In the genomic region with DNA sequence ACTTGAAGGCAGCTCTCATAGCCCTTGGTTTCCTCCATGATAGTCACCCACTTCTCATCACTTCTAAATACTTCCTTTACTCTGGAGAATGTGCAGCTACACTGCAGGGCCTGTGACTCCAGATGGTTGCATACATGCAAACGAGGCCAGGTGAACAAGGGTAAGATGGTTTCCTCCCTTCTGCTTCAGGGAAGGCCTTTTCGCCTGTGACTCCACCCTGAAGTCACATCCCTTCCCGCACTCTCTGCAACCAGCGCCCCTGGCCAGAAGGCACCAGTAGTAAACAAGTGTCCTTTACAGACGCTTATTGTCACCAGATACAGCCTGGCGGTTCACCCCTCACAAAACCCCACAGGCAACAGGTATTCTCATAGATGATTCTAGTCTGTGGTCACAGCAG, we compare ENCODE assay signal across 8 mouse cellular contexts. TPM values are rescaled to one million over a fixed set of nuclear protein-coding genes. Genes with fewer than 3 reads are reported as not detected.
A peak's percentile ranks its signal among the peaks of the same experiment; 100 is the strongest.
DNase-seq lines count a peak whose midpoint lies in the region; ATAC-seq and TF ChIP-seq lines count a peak whose summit lies in the region.

No protein-coding gene starts in this region.

- peaks cover 20% of the 10 kb centered on the region; the same call in 1 of the 2 replicates for H3K27me3 ChIP-seq in limb, embryonic 15.5 days
- H3K27me3 ChIP-seq in small intestine, adult 2 months (ENCODE audit: control insufficient read depth, insufficient read depth, low read length), result 0 out of 2 replicates have a peak, but pooled peaks cover 2% of the 10 kb centered on the region

- H3K4me1 ChIP-seq in lung, adult 2 months (ENCODE audit: control insufficient read depth, insufficient read depth, low read length), result peaks cover 22% of the 10 kb centered on the region
- H3K4me1 ChIP-seq in limb, embryonic 15.5 days, result peaks cover 68% of the 10 kb centered on the region
- peaks cover 16% of the 10 kb centered on the region for H3K4me1 ChIP-seq in small intestine, adult 2 months (ENCODE audit: control insufficient read depth, insufficient read depth, insufficient read length, low read length)

- 32% methylated on average over 6 of the region's 6 CpGs for WGBS in lung, adult 2 months
- 45% methylated on average over 6 of the region's 6 CpGs for WGBS in limb, embryonic 15.5 days
- WGBS in small intestine, adult 2 months, result 76% methylated on average over 6 of the region's 6 CpGs

- TF ChIP-seq CTCF in lung, adult 2 months (IDR thresholded peaks at IDR 0.05; ENCODE audit: insufficient read depth, low read length), result no peak
- no peak for TF ChIP-seq CTCF in small intestine, adult 2 months (IDR thresholded peaks at IDR 0.05; ENCODE audit: extremely low read depth, insufficient read length, insufficient replicate concordance, low read depth, low read length)

- no peak for ATAC-seq in limb, embryonic 15.5 days (ENCODE audit: insufficient number of reproducible peaks, low FRiP score, low TSS enrichment, low read depth)
- no peak for ATAC-seq in inflammation-experienced regulatory T-cells, adult 6 months
- no peak for ATAC-seq in megakaryocyte progenitor cell, adult 5-6 weeks (replicated peaks; ENCODE audit: poor library complexity)

- no peak overlapping the region for H3K27ac ChIP-seq in limb, embryonic 15.5 days
- H3K27ac ChIP-seq in small intestine, adult 2 months (ENCODE audit: insufficient read depth, low read depth, low read length), result no peak overlapping the region

- no peaks in the 10 kb centered on the region for H3K9me3 ChIP-seq in limb, embryonic 15.5 days

- no peaks in the 10 kb centered on the region for H3K36me3 ChIP-seq in limb, embryonic 15.5 days
- H3K36me3 ChIP-seq in small intestine, adult 2 months (ENCODE audit: control insufficient read depth, insufficient read depth, low read length), result no peaks in the 10 kb centered on the region

- no peak overlapping the region for H3K9ac ChIP-seq in limb, embryonic 15.5 days

- TF ChIP-seq POLR2A in lung, adult 2 months (IDR thresholded peaks at IDR 0.05; ENCODE audit: borderline replicate concordance, extremely low read depth, low read depth, low read length), result peak; percentile 38; the same call in 1 of the 2 replicates
- no peak for TF ChIP-seq POLR2A in small intestine, adult 2 months (IDR thresholded peaks at IDR 0.05; ENCODE audit: low read depth, low read length)

- peak overlapping the region; percentile 94 for H3K4me3 ChIP-seq in lung, adult 2 months (replicated peaks; ENCODE audit: extremely low read depth, low read depth, low read length)
- peak overlapping the region; percentile 69 for H3K4me3 ChIP-seq in limb, embryonic 15.5 days
- H3K4me3 ChIP-seq in small intestine, adult 2 months (ENCODE audit: low read depth, low read length), result peak overlapping the region; percentile 74

- DNase-seq in lung, adult 2 months, result no peak
- no peak for DNase-seq in lung, postnatal 14 days
- DNase-seq in heart, adult 8-10 months (ENCODE audit: low spot score), result peak; percentile 19
- DNase-seq in urinary bladder, adult 2 months (ENCODE audit: low spot score), result no peak

- peak overlapping the region; percentile 88 for H3K4me2 ChIP-seq in limb, embryonic 15.5 days

RNA-seq across cellular contexts. Expression of a gene that starts 2.9 kb away (rescaled TPM):
- 131 and 170 TPM in 2 replicates for polyA plus RNA-seq in lung, adult 2 months (2012; rRNA removed)
- total RNA-seq in heart, adult 8-10 months (2022), result 10 to 100 TPM in 2 of 4 experiments, 1 to 10 TPM in 2; 8.7 to 17.3 (median 10.7) TPM
- polyA plus RNA-seq in limb, embryonic 15.5 days (2015; fragmentation: Nextera tagmentation; extraction: Ambion mirVana), result 26.2 and 29.0 TPM in 2 replicates
- 55.0 and 119 TPM in 2 replicates for polyA plus RNA-seq in small intestine, adult 2 months (2012; rRNA removed)
- polyA plus RNA-seq in inflammation-experienced regulatory T-cells, adult 6 months (2017; shearing (Covaris generic)), result under 1 TPM in 2 of 3 experiments, not detected in 1; 0.31 to 0.71 TPM
- polyA plus RNA-seq in urinary bladder, adult 2 months (2012; rRNA removed), result 17.1 and 29.2 TPM in 2 replicates
- total RNA-seq in megakaryocyte progenitor cell, adult 5-6 weeks (2015), result not detected in 2 replicates
- not detected in 2 replicates for total RNA-seq in megakaryocyte progenitor cell, adult 5-6 weeks (2017)

Comparison
In these comparisons a context has a peak if more than half of its experiments do, and no peak if none do; other contexts are left out.
1. RNA of a gene that starts 2.9 kb away (polyA plus RNA-seq): 131 to 170 TPM in lung, adult 2 months, 55.0 to 119 TPM in small intestine, adult 2 months, 17.1 to 29.2 TPM in urinary bladder, adult 2 months and 26.2 to 29.0 TPM in limb, embryonic 15.5 days; 0.31 to 0.71 TPM in inflammation-experienced regulatory T-cells, adult 6 months; every median in the first group is over 10 times any median in the second.
2. Peak in every context shown above with its lines, with median percentiles within 50 percentile points of each other: H3K4me3 ChIP-seq.